Mouse (Mus musculus): Measurements from ENCODE around the gene Gm49325.

The Gm49325 gene

GRCm38 (mm10) chr10:77626591-77626990 is 20.6 kb downstream of the Gm49325 start:
- DNase-seq (ENCODE audit: low spot score): no peak

GRCm38 (mm10) chr10:77627497-77627896 is 21.5 kb downstream of the Gm49325 start:
- peak; percentile 74 for DNase-seq (ENCODE audit: low spot score)

GRCm38 (mm10) chr10:77629163-77629562 is 23.2 kb downstream of the Gm49325 start:
- no peak for DNase-seq (ENCODE audit: low spot score)

GRCm38 (mm10) chr10:77629970-77630369 is 24.0 kb downstream of the Gm49325 start:
- DNase-seq (ENCODE audit: low spot score): no peak

- no peak for DNase-seq (ENCODE audit: low spot score)
Observed at GRCm38 (mm10) chr10:77634016-77634415, 28.0 kb downstream of the Gm49325 start.

- DNase-seq (ENCODE audit: low spot score): no peak
Observed at GRCm38 (mm10) chr10:77634452-77635231, 28.6 kb downstream of the Gm49325 start.

- no peak for DNase-seq (ENCODE audit: low spot score)
Observed at GRCm38 (mm10) chr10:77636234-77636922, 30.4 kb downstream of the Gm49325 start.

- DNase-seq (ENCODE audit: low spot score): no peak
Observed at GRCm38 (mm10) chr10:77638956-77639355, 33.0 kb downstream of the Gm49325 start.

- DNase-seq (ENCODE audit: low spot score): no peak
Observed at GRCm38 (mm10) chr10:77643160-77643559, 37.2 kb downstream of the Gm49325 start.

- DNase-seq (ENCODE audit: low spot score): no peak
Observed at GRCm38 (mm10) chr10:77645571-77645970, 39.6 kb downstream of the Gm49325 start.

- no peak for DNase-seq (ENCODE audit: low spot score)
Observed at GRCm38 (mm10) chr10:77647461-77647860, 41.5 kb downstream of the Gm49325 start.

GRCm38 (mm10) chr10:77647901-77648300 is 41.9 kb downstream of the Gm49325 start:
- DNase-seq (ENCODE audit: low spot score): no peak

GRCm38 (mm10) chr10:77652046-77652445 is 46.0 kb downstream of the Gm49325 start:
- no peak for DNase-seq (ENCODE audit: low spot score)

GRCm38 (mm10) chr10:77658286-77658994 is 52.4 kb downstream of the Gm49325 start:
- no peak for DNase-seq (ENCODE audit: low spot score)

- no peak for DNase-seq (ENCODE audit: low spot score)
Observed at GRCm38 (mm10) chr10:77663949-77664665, 58.1 kb downstream of the Gm49325 start.

- no peak for DNase-seq (ENCODE audit: low spot score)
Observed at GRCm38 (mm10) chr10:77666342-77666741, 60.3 kb downstream of the Gm49325 start.

- DNase-seq (ENCODE audit: low spot score): no peak
Observed at GRCm38 (mm10) chr10:77667402-77667801, 61.4 kb downstream of the Gm49325 start.

GRCm38 (mm10) chr10:77670710-77671109 is 64.7 kb downstream of the Gm49325 start:
- no peak for DNase-seq (ENCODE audit: low spot score)

- DNase-seq (ENCODE audit: low spot score): no peak
Observed at GRCm38 (mm10) chr10:77671519-77671918, 65.5 kb downstream of the Gm49325 start.

GRCm38 (mm10) chr10:77673765-77674164 is 67.8 kb downstream of the Gm49325 start:
- no peak for DNase-seq (ENCODE audit: low spot score)

GRCm38 (mm10) chr10:77677562-77677961 is 71.6 kb downstream of the Gm49325 start:
- no peak for DNase-seq (ENCODE audit: low spot score)

- no peak for DNase-seq (ENCODE audit: low spot score)
Observed at GRCm38 (mm10) chr10:77682994-77683393, 77.0 kb downstream of the Gm49325 start.
